Mouse (Mus musculus): ENCODE results near the gene Gnptab.
"Not testable (repeated sequence)": the region's sequence is repeated elsewhere in the genome, so short reads cannot be mapped to it uniquely, and the experiment has no call there.

Gene Gnptab

DNA sequence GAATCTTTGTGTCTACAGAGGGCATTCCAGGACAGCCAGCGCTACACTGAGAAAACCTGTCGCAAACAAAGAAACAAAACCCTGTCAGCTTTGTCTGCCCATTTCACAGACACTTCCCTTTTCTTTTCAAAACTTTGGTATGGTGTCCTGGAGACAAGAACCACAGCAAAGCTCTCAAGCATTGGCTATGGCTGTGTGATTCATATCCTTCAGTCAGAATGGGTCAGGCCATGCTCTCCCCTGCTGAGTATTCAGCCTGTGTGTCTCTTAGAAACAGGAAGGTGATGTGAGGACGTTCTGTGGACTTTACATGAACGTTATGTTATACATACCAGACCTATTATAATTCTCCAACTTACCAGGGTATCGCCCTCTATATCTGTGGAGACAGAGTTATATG is 38.8 kb downstream of the Gnptab start:
- no peak for DNase-seq (ENCODE audit: low spot score)

GRCm38 (mm10) chr10:88420141-88420541 is 41.2 kb downstream of the Gnptab start:
- DNase-seq (ENCODE audit: low spot score) = no peak

- DNase-seq (ENCODE audit: low spot score) = no peak
These were observed 41.9 kb downstream of the Gnptab start for GRCm38 (mm10) chr10:88420655-88421435.

DNA sequence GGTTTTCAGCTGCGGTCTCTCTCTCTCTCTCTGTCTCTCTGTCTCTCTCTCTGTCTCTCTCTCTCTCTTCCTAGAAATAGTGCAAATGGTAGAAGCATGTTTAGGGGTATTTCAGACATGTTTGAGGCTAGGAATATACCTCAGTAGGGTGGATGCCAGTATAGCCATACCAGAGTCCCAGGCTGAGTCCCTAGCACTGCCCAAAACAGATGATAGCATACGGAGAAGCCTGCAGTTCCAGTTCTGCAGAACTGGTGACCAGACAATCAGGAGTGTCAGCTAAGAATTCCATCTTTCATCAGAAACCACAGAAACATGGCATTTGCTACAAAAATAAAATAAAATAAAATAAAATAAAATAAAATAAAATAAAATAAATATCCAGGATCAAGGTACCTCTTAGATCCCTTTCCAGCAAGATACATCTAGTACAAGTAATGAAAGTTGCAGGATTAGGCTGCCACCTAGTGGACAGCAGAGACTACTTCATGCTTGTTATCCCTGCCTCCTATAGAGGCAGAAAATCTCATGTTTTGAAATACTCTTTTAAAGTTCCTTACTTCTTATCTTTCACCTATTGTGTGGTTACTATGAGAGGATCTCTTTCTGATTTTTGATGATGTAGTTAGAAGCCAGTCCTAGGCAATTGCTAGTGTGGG is 47.4 kb downstream of the Gnptab start:
- no peak for DNase-seq (ENCODE audit: low spot score)

GRCm38 (mm10) chr10:88426896-88427295 is 48.0 kb downstream of the Gnptab start:
- DNase-seq (ENCODE audit: low spot score) = no peak

- DNase-seq (ENCODE audit: low spot score) = no peak
These were observed 49.1 kb downstream of the Gnptab start for GRCm38 (mm10) chr10:88427998-88428397.

DNA sequence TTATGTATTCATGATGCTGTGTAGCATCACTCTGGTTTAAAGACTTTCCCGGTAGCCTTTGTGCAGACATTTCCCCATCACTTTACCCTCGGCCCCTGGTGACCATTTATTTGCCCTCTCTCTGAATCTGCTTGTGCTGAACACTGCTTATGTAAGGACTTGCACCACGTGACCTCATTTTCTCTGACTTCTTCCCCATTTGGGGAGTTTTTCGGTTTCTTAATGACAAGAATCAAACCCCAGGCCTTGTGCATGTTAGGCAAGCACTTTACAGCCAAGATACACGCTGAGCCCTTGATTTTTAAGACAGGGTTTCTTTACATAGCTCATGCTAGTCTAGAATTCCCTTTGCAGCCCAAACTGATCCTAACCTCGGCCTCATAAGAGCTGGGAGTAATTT is 62.3 kb downstream of the Gnptab start:
- DNase-seq (ENCODE audit: low spot score) = no peak

- no peak for DNase-seq (ENCODE audit: low spot score)
These were observed 72.3 kb downstream of the Gnptab start for GRCm38 (mm10) chr10:88451221-88451620.

- no peak for DNase-seq (ENCODE audit: low spot score)
These were observed 73.1 kb downstream of the Gnptab start for GRCm38 (mm10) chr10:88451990-88452389.

GRCm38 (mm10) chr10:88457816-88458215 is 78.9 kb downstream of the Gnptab start:
- DNase-seq (ENCODE audit: low spot score) = no peak

- no peak for DNase-seq (ENCODE audit: low spot score)
These were observed 80.6 kb downstream of the Gnptab start, which contains the start of gene Sycp3 for GRCm38 (mm10) chr10:88459502-88459992. Gene Sycp3, plus strand, starts transcription at chr10:88459569.

DNA sequence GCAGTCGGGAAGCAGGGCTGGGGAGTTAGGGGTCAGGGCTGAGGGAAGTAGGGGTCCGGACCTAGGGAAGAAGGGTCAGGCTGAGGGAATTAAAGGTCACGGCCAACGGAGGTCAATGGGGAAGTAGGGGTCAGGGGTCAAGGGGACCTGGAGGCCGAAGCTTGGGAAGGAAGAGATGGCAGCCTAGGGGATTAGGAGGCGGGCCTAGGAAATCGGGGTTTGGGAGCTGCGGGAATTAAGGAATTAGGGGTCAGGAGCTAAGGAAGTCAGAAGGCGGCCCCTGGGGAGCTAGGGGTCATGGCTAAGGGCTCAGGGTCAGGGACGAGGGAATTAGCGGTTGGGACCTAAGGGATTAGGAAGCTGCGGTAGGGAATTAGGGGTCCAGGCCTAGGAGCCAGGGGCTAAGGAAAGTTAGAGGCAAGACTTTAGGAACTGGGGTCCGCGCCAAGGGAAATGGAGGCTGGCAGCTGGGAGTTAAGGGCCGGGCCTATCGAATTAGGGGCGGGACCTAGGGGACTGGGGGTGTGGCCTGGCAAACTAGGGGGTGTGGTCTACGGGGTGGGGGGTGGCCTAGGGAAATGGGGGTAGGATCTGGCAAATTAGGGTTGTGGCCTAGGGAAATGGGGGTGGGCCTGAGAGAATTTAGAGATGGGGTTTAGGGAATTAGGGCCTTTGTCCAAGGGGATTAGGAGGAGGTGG is 81.3 kb downstream of the Gnptab start:
- no peak for DNase-seq (ENCODE audit: low spot score)

- DNase-seq (ENCODE audit: low spot score) = not testable (repeated sequence)
These were observed 103.9 kb downstream of the Gnptab start for GRCm38 (mm10) chr10:88482866-88483265.

DNA sequence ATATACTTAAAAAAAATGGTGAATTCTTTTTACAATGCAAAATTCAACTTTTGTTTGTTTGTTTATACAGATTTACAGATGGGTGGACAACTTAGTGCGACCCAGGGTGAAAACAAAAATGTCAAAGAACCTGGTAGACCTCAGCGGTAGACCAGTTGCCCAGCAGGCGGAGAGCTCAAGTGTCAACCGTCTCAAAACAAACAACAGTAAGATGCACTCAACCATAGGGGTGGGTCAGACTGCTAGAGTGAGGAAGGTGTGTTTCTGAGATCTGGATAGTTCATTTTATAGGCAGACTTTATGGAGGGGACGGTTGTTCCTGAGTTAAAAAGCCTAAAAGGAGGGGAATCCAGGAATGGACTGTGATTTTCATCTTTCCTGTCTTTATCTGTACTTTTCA is 109.7 kb downstream of the Gnptab start:
- no peak for DNase-seq (ENCODE audit: low spot score)

DNA sequence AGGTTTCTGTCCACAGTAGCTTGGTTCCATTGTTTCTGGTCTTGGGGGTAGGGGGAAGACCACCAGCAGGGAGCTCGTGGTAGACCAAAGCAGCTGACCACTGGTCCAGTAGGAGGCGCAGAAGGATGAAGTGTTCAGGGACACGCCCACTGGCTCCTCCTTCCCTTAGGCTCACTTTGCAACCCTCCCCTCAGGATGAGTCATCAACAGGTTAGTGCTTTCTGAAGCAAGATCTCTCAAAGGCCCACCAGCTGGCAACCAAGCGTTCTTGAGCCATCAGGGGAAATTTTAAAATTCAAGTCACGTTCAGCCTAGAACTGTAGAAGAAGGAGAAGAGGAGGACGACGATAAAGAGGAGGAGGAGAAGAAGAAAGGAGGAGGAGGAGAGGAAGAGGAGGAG is 112.7 kb downstream of the Gnptab start:
- no peak for DNase-seq (ENCODE audit: low spot score)

- DNase-seq (ENCODE audit: low spot score) = no peak
These were observed 113.7 kb downstream of the Gnptab start for GRCm38 (mm10) chr10:88492658-88493057.

DNA sequence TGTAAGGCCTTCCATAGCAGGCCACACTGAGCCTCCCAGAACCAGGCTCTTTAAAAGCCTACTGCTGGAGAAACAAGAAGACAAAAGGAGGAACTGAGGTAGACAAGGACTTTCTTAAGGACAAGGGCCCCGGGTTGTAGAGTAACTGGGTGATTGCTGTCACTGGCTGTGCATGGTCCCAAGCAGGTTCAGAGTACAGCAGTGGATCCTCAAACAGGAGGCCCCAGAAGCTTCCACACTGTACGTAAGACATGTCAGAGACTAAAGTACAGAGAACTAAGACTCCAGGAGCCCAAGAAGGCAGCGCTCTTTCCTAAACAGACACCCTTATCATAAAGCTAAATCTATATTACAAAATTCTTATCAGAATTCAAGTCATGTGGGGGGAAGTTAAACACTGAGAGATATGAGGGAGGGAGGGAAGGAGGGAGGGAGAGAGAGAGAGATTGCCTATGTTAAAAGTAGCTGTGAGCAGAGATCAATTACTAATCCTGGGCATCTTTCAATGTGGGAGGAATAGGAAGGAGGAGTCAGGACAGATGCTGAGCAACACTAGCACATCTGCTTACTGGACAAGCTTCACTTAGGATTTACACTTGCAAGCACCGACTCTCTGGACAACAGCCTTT is 116.1 kb downstream of the Gnptab start:
- DNase-seq (ENCODE audit: low spot score) = no peak
